Mouse (Mus musculus) MEL (cell line): ENCODE measurements around the gene Zfp697.

Source experiments
- BHLHE40 ChIP-seq: IDR thresholded peaks from 2 replicates; pipeline ENCODE4 v1.6.1; 2012; ENCODE audit warnings: low read depth, mild to moderate bottlenecking, inconsistent platforms, low read length, improper control_type of control experiment, borderline replicate concordance
- ETS1 ChIP-seq: IDR thresholded peaks from 2 replicates; pipeline ENCODE4 v1.6.1; 2012; ENCODE audit warnings: low read depth, mild to moderate bottlenecking, inconsistent platforms, low read length, improper control_type of control experiment, moderate library complexity
- GATA1 ChIP-seq: IDR thresholded peaks from 2 replicates; pipeline ENCODE4 v1.6.1; 2011; ENCODE audit warnings: low read depth, low read length, improper control_type of control experiment
- MYC ChIP-seq: IDR thresholded peaks from 2 replicates; pipeline ENCODE4 v1.6.1; 2011; ENCODE audit warnings: low read depth, mild to moderate bottlenecking, low read length, improper control_type of control experiment, moderate library complexity
- POLR2A ChIP-seq, 2 experiments: IDR thresholded peaks; 2 replicates each; pipeline ENCODE4 v1.6.1; 2011 to 2012; ENCODE audit warnings: low read length in 2 of 2, mild to moderate bottlenecking in 2 of 2, control low read depth in 1 of 2, improper control_type of control experiment in 1 of 2, low read depth in 1 of 2, moderate library complexity in 1 of 2; ENCODE audit not compliant: control insufficient read depth in 1 of 2, insufficient read depth in 1 of 2, poor library complexity in 1 of 2
- POLR2AphosphoS2 ChIP-seq: IDR thresholded peaks from 2 replicates; pipeline ENCODE4 v1.6.1; 2011; ENCODE audit warnings: low read length, improper control_type of control experiment
- ZC3H11A ChIP-seq: IDR thresholded peaks from 2 replicates; pipeline ENCODE4 v1.6.1; 2012; ENCODE audit warnings: low read depth, mild to moderate bottlenecking, inconsistent platforms, low read length, improper control_type of control experiment
- ZKSCAN1 ChIP-seq: IDR thresholded peaks from 2 replicates; pipeline ENCODE4 v1.6.1; 2012; ENCODE audit warnings: low read depth, mild to moderate bottlenecking, inconsistent platforms, low read length, improper control_type of control experiment, moderate library complexity
- ZNF384 ChIP-seq: IDR thresholded peaks from 2 replicates; pipeline ENCODE4 v1.6.1; 2012; ENCODE audit warnings: low read depth, mild to moderate bottlenecking, inconsistent platforms, low read length, improper control_type of control experiment

DNA sequence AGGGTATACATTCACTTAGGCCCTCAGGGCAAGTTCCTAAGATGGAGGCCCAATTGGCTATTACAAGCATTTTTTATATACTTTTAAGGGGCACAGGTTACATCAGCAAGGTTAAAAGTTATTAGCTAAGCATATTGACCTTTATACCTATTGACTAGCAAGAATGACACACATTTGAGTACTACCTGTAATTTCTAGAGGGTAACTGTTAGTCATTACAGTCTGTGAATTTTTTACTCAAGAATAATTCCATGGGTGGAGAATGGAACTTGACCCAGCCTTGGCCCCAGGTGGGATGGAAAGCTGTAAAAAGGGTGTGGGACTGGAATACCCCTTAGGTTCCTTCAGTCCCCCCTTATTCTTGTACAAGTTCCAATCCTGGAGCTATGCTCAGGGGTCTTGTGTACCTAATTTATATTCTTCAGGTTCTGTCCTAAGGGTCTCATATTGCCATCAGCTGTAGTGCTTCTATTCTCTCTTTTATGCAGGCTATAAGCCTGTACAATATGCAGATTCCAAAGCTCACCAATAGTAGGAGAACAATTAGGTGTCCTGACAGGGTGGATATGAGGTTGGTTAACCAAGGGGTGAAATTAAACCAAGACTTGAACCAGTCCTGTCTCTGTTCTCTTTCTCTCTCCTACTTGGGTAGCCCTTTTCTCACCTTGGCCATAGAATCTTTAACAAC lies 400.1 kb downstream of the Zfp697 start:
- TF ChIP-seq ZC3H11A (no peak), POLR2A (IDR thresholded peaks at IDR 0.05; ENCODE audit: control insufficient read depth in 1 of 2, insufficient read depth in 1 of 2, low read depth in 1 of 2, low read length in 2 of 2, poor library complexity in 1 of 2) (no peak), ZKSCAN1 (no peak), POLR2AphosphoS2 (no peak), ETS1 (no peak), BHLHE40 (no peak), GATA1 (no peak), MYC (no peak), ZNF384 (no peak)
